10 mouse cellular contexts compared by ENCODE assay signal in the genomic region with DNA sequence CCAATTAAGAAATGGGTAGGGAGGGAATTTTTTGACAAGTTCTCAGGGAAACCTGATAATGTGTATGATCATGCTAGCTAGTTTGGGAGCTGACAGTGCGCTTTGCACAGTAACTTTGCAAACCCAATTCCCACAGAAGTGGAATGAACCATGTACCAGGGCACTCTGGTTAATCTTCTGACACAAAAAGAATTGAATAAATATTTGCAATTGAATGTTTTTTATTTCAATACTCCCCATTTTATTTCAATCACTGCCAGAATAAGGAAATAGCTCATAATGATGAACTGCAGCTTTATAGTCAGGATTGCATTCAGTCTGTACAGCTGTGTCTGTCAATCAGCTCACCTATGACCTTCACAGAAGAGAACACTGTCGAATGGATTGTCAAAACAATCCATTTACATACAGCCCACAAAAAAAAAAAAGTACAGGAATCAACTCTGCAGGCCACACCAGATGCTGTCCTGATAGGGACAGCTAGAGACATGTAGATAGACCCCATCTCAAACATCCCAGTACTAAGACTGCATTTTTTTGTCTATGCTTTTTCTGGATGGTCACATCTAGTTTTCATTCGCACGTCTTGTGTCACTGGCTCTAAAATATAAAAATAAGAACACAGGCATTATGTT. TPM values are rescaled to one million over a fixed set of nuclear protein-coding genes. Genes with fewer than 3 reads are reported as not detected.
DNase-seq lines count a peak whose midpoint lies in the region; ATAC-seq and TF ChIP-seq lines count a peak whose summit lies in the region.
"Had no signal": no experiment of that assay in that cellular context is flagged by ENCODE, and none has a peak within 500 bp of the region (broad histone marks: within the 10 kb centered on the region; RNA-seq: fewer than 3 reads in every experiment).

No protein-coding gene starts in this region.

- no peak for DNase-seq in heart, postnatal 14 days
- DNase-seq in forebrain, postnatal 0 days, result no peak
- no peak for DNase-seq in spleen, postnatal 36 days (ENCODE audit: low spot score in 2 of 2)
- DNase-seq in thymus, postnatal 0 days (ENCODE audit: low spot score), result no peak
- no peak for DNase-seq in retina, postnatal 1 day
- DNase-seq: cerebellum, adult 9-10 months; lung, postnatal 36 days had no signal

- peak overlapping the region; percentile 60 for H3K4me3 ChIP-seq in heart, embryonic 11.5 days (ENCODE audit: low read depth, low read length)
- H3K4me3 ChIP-seq in ES-Bruce4 (ENCODE audit: low read depth, low read length), result peak overlapping the region; percentile 41; the same call in 1 of the 2 replicates
- peak overlapping the region; percentile 70 for H3K4me3 ChIP-seq in forebrain, postnatal 0 days (ENCODE audit: low read depth, low read length)
- peak overlapping the region; percentile 66 for H3K4me3 ChIP-seq in liver, embryonic 16.5 days (ENCODE audit: low read depth, low read length)

- TF ChIP-seq EP300 in ES-Bruce4 (IDR thresholded peaks at IDR 0.05; ENCODE audit: insufficient read depth, low read depth, low read length), result no peak

- WGBS in heart, embryonic 11.5 days (ENCODE audit: insufficient replicate concordance), result 29% methylated on average over 4 of the region's 4 CpGs
- 18% methylated on average over 4 of the region's 4 CpGs for WGBS in forebrain, postnatal 0 days
- WGBS in liver, embryonic 16.5 days (ENCODE audit: insufficient replicate concordance), result 24% methylated on average over 4 of the region's 4 CpGs

- TF ChIP-seq CTCF in ES-Bruce4 (IDR thresholded peaks at IDR 0.05; ENCODE audit: low read depth, low read length), result no peak
- no peak for TF ChIP-seq CTCF in forebrain, postnatal 0 days (IDR thresholded peaks at IDR 0.05; ENCODE audit: low read depth)

- no peaks in the 10 kb centered on the region for H3K9me3 ChIP-seq in heart, embryonic 11.5 days (replicated peaks; ENCODE audit: control insufficient read depth, low read length)
- H3K9me3 ChIP-seq in ES-Bruce4 (replicated peaks; ENCODE audit: control insufficient read depth, insufficient read depth, low read length, poor library complexity, severe bottlenecking), result no peaks in the 10 kb centered on the region
- H3K9me3 ChIP-seq in forebrain, postnatal 0 days (ENCODE audit: low read length), result no peaks in the 10 kb centered on the region
- H3K9me3 ChIP-seq in liver, embryonic 16.5 days (replicated peaks; ENCODE audit: control insufficient read depth, low read length), result no peaks in the 10 kb centered on the region

- peak overlapping the region; percentile 89; the same call in 1 of the 2 replicates for H3K9ac ChIP-seq in heart, embryonic 11.5 days (ENCODE audit: low read depth, low read length)
- H3K9ac ChIP-seq in ES-Bruce4 (ENCODE audit: low read depth, poor library complexity, severe bottlenecking), result peak overlapping the region; percentile 92
- H3K9ac ChIP-seq in forebrain, postnatal 0 days, result peak overlapping the region; percentile 93
- no peak overlapping the region for H3K9ac ChIP-seq in liver, embryonic 16.5 days (ENCODE audit: low read depth, low read length)

- peaks cover 8% of the 10 kb centered on the region for H3K36me3 ChIP-seq in heart, embryonic 11.5 days (ENCODE audit: control insufficient read depth, insufficient read depth, low read length)
- peaks cover 23% of the 10 kb centered on the region for H3K36me3 ChIP-seq in ES-Bruce4 (ENCODE audit: control insufficient read depth, insufficient read depth, low read length, poor library complexity, severe bottlenecking)
- H3K36me3 ChIP-seq in forebrain, postnatal 0 days (ENCODE audit: insufficient read depth), result peaks cover 7% of the 10 kb centered on the region; the same call in 1 of the 2 replicates
- H3K36me3 ChIP-seq in liver, embryonic 16.5 days (ENCODE audit: control insufficient read depth, insufficient read depth), result peaks cover 4% of the 10 kb centered on the region; the same call in 1 of the 2 replicates

- intact Hi-C loops in heart, postnatal 14 days (cut with DNase I), result no loop called here

- no peak overlapping the region for H3K27ac ChIP-seq in heart, embryonic 11.5 days (ENCODE audit: low read depth, low read length)
- peak overlapping the region; percentile 73 for H3K27ac ChIP-seq in ES-Bruce4 (ENCODE audit: insufficient read depth, low read length)
- H3K27ac ChIP-seq in forebrain, postnatal 0 days (ENCODE audit: low read depth, low read length), result no peak overlapping the region
- H3K27ac ChIP-seq in liver, embryonic 16.5 days (ENCODE audit: low read length), result peak overlapping the region; percentile 21; the same call in 1 of the 2 replicates

- no peak for ATAC-seq in heart, embryonic 11.5 days (replicated peaks; ENCODE audit: insufficient number of reproducible peaks, low FRiP score, low TSS enrichment)
- no peak for ATAC-seq in forebrain, postnatal 0 days
- ATAC-seq in liver, embryonic 16.5 days (ENCODE audit: low read depth), result no peak

- TF ChIP-seq POLR2A in ES-Bruce4 (IDR thresholded peaks at IDR 0.05; ENCODE audit: insufficient read depth, low read length), result no peak

- peaks cover 11% of the 10 kb centered on the region for H3K4me1 ChIP-seq in heart, embryonic 11.5 days (ENCODE audit: control insufficient read depth, insufficient read depth, low read length)
- peaks cover under 1% of the 10 kb centered on the region for H3K4me1 ChIP-seq in ES-Bruce4 (ENCODE audit: control insufficient read depth, insufficient read depth, low read length)
- peaks cover 12% of the 10 kb centered on the region for H3K4me1 ChIP-seq in forebrain, postnatal 0 days (ENCODE audit: insufficient read depth)
- H3K4me1 ChIP-seq in liver, embryonic 16.5 days (ENCODE audit: control insufficient read depth, low read depth, low read length), result peaks cover 15% of the 10 kb centered on the region

- H3K4me2 ChIP-seq in heart, embryonic 11.5 days, result peak overlapping the region; percentile 94
- H3K4me2 ChIP-seq in forebrain, postnatal 0 days (ENCODE audit: low read depth), result peak overlapping the region; percentile 61
- peak overlapping the region; percentile 84 for H3K4me2 ChIP-seq in liver, embryonic 16.5 days (ENCODE audit: low read depth, low read length)

- no peaks in the 10 kb centered on the region for H3K27me3 ChIP-seq in heart, embryonic 11.5 days (ENCODE audit: control insufficient read depth, insufficient read depth, low read length)
- H3K27me3 ChIP-seq in ES-Bruce4 (ENCODE audit: control insufficient read depth, insufficient read depth, low read length, poor library complexity, severe bottlenecking), result no peaks in the 10 kb centered on the region
- H3K27me3 ChIP-seq in forebrain, postnatal 0 days (ENCODE audit: insufficient read depth, low read length), result no peaks in the 10 kb centered on the region
- no peaks in the 10 kb centered on the region for H3K27me3 ChIP-seq in liver, embryonic 16.5 days (ENCODE audit: control insufficient read depth, insufficient read depth, low read depth, low read length)

RNA-seq across cellular contexts. Expression of a gene that starts 26.9 kb away (rescaled TPM):
- polyA plus RNA-seq in heart, embryonic 11.5 days (2014; fragmentation: Nextera tagmentation; extraction: Ambion mirVana), result 5.9 and 7.8 TPM in 2 replicates
- 1 to 10 TPM; 6.9 to 7.8 TPM for total RNA-seq in heart, postnatal 14 days (2021)
- 7.9 and 11.5 TPM in 2 replicates for polyA plus RNA-seq in ES-Bruce4 (2011; ENCODE audit: insufficient read depth, insufficient read length, low read depth, missing spikeins)
- 18.6 and 25.0 TPM in 2 replicates for total RNA-seq in forebrain, postnatal 0 days (2014; rRNA removed)
- polyA plus RNA-seq in forebrain, postnatal 0 days (2015; fragmentation: Nextera tagmentation; extraction: Ambion mirVana), result 9.0 and 13.5 TPM in 2 replicates
- 7.9 and 8.4 TPM in 2 replicates for polyA plus RNA-seq in liver, embryonic 16.5 days (2015; fragmentation: Nextera tagmentation; extraction: Ambion mirVana)
- polyA plus RNA-seq in thymus, postnatal 0 days (2015; fragmentation: Nextera tagmentation; extraction: Ambion mirVana), result 8.4 and 10.4 TPM in 2 replicates

RNA-seq across cellular contexts. Expression of a gene that starts 38.6 kb away (rescaled TPM):
- 65.3 and 70.1 TPM in 2 replicates for polyA plus RNA-seq in heart, embryonic 11.5 days (2014; fragmentation: Nextera tagmentation; extraction: Ambion mirVana)
- 10 to 100 TPM; 61.2 to 62.1 TPM for total RNA-seq in heart, postnatal 14 days (2021)
- polyA plus RNA-seq in ES-Bruce4 (2011; ENCODE audit: insufficient read depth, insufficient read length, low read depth, missing spikeins), result 314 and 327 TPM in 2 replicates
- 138 and 149 TPM in 2 replicates for total RNA-seq in forebrain, postnatal 0 days (2014; rRNA removed)
- 82.5 and 86.4 TPM in 2 replicates for polyA plus RNA-seq in forebrain, postnatal 0 days (2015; fragmentation: Nextera tagmentation; extraction: Ambion mirVana)
- polyA plus RNA-seq in liver, embryonic 16.5 days (2015; fragmentation: Nextera tagmentation; extraction: Ambion mirVana), result 26.1 and 27.0 TPM in 2 replicates
- polyA plus RNA-seq in thymus, postnatal 0 days (2015; fragmentation: Nextera tagmentation; extraction: Ambion mirVana), result 114 and 132 TPM in 2 replicates

RNA-seq across cellular contexts. Expression of a gene that starts 59.7 kb away (rescaled TPM):
- polyA plus RNA-seq in heart, embryonic 11.5 days (2014; fragmentation: Nextera tagmentation; extraction: Ambion mirVana), result 0.26 TPM in 1 of 2 replicates, not detected in the other
- under 1 TPM; 0.17 to 0.22 TPM for total RNA-seq in heart, postnatal 14 days (2021)
- not detected in 2 replicates for polyA plus RNA-seq in ES-Bruce4 (2011; ENCODE audit: insufficient read depth, insufficient read length, low read depth, missing spikeins)
- 0.08 TPM in 1 of 2 replicates, not detected in the other for total RNA-seq in forebrain, postnatal 0 days (2014; rRNA removed)
- 0.13 TPM in 1 of 2 replicates, not detected in the other for polyA plus RNA-seq in forebrain, postnatal 0 days (2015; fragmentation: Nextera tagmentation; extraction: Ambion mirVana)
- 0.06 and 0.08 TPM in 2 replicates for polyA plus RNA-seq in liver, embryonic 16.5 days (2015; fragmentation: Nextera tagmentation; extraction: Ambion mirVana)
- 0.06 and 0.07 TPM in 2 replicates for polyA plus RNA-seq in thymus, postnatal 0 days (2015; fragmentation: Nextera tagmentation; extraction: Ambion mirVana)

Comparison
In these comparisons a context has a peak if more than half of its experiments do, and no peak if none do; other contexts are left out.
1. H3K27ac ChIP-seq: peak in ES-Bruce4 (single experiment) and liver, embryonic 16.5 days (single experiment); none in heart, embryonic 11.5 days (single experiment) and forebrain, postnatal 0 days (single experiment).
2. Peak in every context shown above with its lines, with median percentiles within 50 percentile points of each other: H3K4me2 ChIP-seq and H3K4me3 ChIP-seq.